Mouse (Mus musculus) hindbrain, embryonic 15.5 days (tissue): Measurements from ENCODE around the gene Vpreb1. TPM values are rescaled to one million over a fixed set of nuclear protein-coding genes. Genes with fewer than 3 reads are reported as not detected.

ENCODE experiments used
- ATAC-seq: fragments of 200-750 bp; cut with Nextera tagmentation; 2 replicates; pipeline ENCODE4 v1.8.0; 2017; ENCODE audit warnings: low read depth, moderate number of reproducible peaks, moderate TSS enrichment; ENCODE audit not compliant: low FRiP score
- H3K27ac ChIP-seq: fragments of 300-500 bp; sonication (generic); replicated peaks from 2 replicates; pipeline ENCODE4 v1.5.1; 2015; ENCODE audit warnings: mild to moderate bottlenecking, inconsistent platforms
- H3K27me3 ChIP-seq: fragments of 300-500 bp; sonication (generic); 2 replicates; pipeline ENCODE4 v1.6.1; 2015; ENCODE audit warnings: control low read depth, inconsistent platforms
- H3K36me3 ChIP-seq: fragments of 300-500 bp; sonication (generic); 2 replicates; pipeline ENCODE4 v1.6.1; 2015; ENCODE audit warnings: control low read depth, inconsistent platforms
- H3K4me1 ChIP-seq: fragments of 300-500 bp; sonication (generic); replicated peaks from 2 replicates; pipeline ENCODE4 v1.6.1; 2015; ENCODE audit warnings: control low read depth, inconsistent platforms
- H3K4me2 ChIP-seq: fragments of 300-500 bp; sonication (generic); 2 replicates; pipeline ENCODE4 v1.6.1; 2015; ENCODE audit warnings: moderate library complexity, mild to moderate bottlenecking, inconsistent platforms
- H3K4me3 ChIP-seq: fragments of 300-500 bp; sonication (generic); 2 replicates; pipeline ENCODE4 v1.5.1; 2015; ENCODE audit warnings: mild to moderate bottlenecking, inconsistent platforms
- H3K9ac ChIP-seq: fragments of 300-500 bp; sonication (generic); 2 replicates; pipeline ENCODE4 v1.6.1; 2015; ENCODE audit warnings: inconsistent platforms
- H3K9me3 ChIP-seq: fragments of 300-500 bp; sonication (generic); 2 replicates; pipeline ENCODE4 v1.6.1; 2016; ENCODE audit warnings: control low read depth, inconsistent platforms
- WGBS: fragments of 180-500 bp; shearing (Covaris S2); methylation state at CpG from one replicate; pipeline ENCODE4 v1.1.7; 2015; 5-methylcytosine and 5-hydroxymethylcytosine counted together
- polyA plus RNA-seq: library from polyadenylated mRNA; unstranded; fragments of >200 nt; fragmentation: Nextera tagmentation; extraction: Ambion mirVana; gene quantifications from 2 replicates; pipeline ENCODE4 v1.2.1, GENCODE M21; 2015

Gene Vpreb1
- polyA plus RNA-seq, 1 experiment from 2014 or later, result 1.0 TPM

DNA sequence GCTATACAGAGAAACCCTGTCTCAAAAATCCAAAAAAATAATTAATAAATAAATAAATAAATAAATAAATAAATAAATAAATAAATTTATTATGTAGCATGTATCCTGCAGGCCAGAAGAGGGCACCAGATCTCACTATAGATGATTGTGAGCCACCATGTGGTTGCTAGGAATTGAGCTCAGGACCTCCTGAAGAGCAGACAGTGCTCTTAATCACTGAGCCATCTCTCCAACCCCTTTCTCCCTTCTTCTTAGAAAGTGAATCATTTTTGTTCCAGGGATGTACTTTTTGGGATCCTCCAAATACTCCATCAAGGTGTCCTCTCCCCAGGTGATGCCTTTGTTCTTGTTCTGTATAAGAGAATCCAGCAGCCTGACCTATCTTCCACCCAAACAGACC, 21.4 kb downstream of the Vpreb1 start:
- no peaks in the 10 kb centered on the region for H3K4me1 ChIP-seq
- no peak overlapping the region for H3K4me2 ChIP-seq

DNA sequence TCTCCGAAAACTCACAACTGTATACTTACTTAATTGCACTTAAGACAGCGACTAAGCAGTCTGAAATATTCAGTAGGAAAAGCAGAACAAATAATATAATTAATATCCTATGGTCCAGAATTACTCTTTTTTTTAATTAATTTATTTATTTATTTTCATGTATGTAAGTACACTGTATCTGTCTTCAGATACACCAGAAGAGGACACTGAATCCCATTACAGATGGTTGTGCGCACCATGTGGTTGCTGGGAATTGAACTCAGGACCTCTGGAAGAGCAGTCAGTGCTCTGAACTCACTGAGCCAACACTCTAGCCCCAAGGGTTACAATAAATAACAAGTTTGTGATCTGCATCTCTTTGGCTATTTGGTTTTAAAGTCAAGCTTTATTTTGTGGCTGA, 41.0 kb downstream of the Vpreb1 start:
- Histone ChIP-seq H3K27ac (no peak overlapping the region), H3K36me3 (no peaks in the 10 kb centered on the region), H3K4me3 (peak overlapping the region; percentile 81), H3K4me2 (peak overlapping the region; percentile 88), H3K9ac (no peak overlapping the region), H3K9me3 (no peaks in the 10 kb centered on the region), H3K27me3 (no peaks in the 10 kb centered on the region), H3K4me1 (no peaks in the 10 kb centered on the region)
- WGBS, result 86% methylated on average over 3 of the region's 3 CpGs
- ATAC-seq, result no peak; the same call in 1 of the 2 replicates

More for the DNA sequence above, 21.4 kb downstream of the Vpreb1 start:
- no peaks in the 10 kb centered on the region for H3K9me3 ChIP-seq
- H3K4me3 ChIP-seq, result no peak overlapping the region
- no peak overlapping the region for H3K27ac ChIP-seq
- no peaks in the 10 kb centered on the region for H3K27me3 ChIP-seq
- no peak overlapping the region for H3K9ac ChIP-seq
- no peak for ATAC-seq
- no peaks in the 10 kb centered on the region for H3K36me3 ChIP-seq

DNA sequence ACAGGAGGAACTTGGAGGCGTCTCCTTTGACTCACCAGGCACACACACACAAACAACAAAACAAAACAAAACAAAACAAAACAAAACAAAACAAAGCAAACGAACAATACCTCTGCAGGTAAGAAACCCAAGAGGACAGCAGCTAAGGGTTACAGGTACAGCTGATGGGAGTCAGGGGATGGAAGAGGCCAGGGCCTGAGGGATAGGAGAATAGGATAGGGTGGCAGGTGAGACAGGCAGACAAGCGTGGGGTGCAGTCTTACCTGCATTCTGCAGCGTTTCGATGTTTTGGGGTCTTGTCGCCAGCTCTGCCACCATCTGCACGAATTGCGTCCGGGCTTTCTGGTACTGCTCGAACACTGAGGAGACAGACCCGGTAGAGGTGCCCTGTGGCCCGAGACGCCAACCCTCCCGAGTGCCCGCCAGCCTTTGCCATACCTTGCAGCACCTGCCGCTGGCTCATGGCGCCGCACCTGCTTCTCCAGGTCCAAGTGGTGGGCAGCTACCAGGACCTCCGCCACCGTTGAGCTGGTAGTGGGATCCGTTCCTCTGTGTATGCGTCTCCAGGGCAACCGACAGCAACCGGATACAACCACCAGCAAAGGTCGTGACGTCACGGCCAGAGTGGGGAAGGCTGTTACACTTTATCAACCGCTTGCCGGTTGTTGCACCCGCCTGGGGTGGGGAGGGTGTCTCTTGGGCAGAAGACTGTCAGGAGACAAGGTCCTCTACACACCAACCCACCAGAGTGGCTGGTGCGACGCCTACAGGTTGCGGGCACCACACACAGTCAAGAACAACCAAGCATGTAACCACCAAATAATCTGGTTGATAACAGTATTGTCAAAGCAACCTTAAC, 41.7 kb downstream of the Vpreb1 start, which contains the start of gene Spag6l:
Spag6l (minus strand) TSS at position 700 of the 859 bp plus-strand sequence.
- Histone ChIP-seq H3K9ac (peak within 1 kb of the TSS; percentile 63), H3K4me1 (no peaks in the 10 kb centered on the region), H3K27ac (peak within 1 kb of the TSS; percentile 60), H3K9me3 (no peaks in the 10 kb centered on the region), H3K4me3 (peak within 1 kb of the TSS; percentile 81), H3K4me2 (peak within 1 kb of the TSS; percentile 88), H3K27me3 (no peaks in the 10 kb centered on the region), H3K36me3 (no peaks in the 10 kb centered on the region)
- WGBS, result 6% methylated on average over 33 of the region's 33 CpGs
- peak; percentile 96 for ATAC-seq

DNA sequence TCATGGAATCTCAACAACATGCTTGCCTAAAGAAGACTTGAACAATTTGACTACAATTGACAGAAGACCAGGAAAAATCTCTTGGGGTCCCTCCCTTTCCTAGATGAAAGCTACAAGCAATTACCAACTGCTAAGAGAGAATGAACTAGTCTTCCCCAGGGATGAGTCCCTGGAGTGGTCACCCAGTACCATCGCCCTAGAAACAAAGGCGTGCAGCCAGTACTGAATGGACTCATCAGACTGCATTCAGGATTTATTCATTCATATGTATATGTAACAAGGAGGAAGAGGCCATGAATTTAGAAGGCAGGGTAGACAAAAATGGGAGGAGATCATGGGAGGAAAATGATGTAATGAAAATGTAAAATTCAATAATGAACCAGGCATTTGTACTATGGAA, 44.4 kb downstream of the Vpreb1 start:
- no peak overlapping the region for H3K9ac ChIP-seq
- no peak overlapping the region for H3K4me3 ChIP-seq
- H3K36me3 ChIP-seq, result peaks cover 2% of the 10 kb centered on the region; the same call in 1 of the 2 replicates
- H3K9me3 ChIP-seq, result no peaks in the 10 kb centered on the region
- H3K27ac ChIP-seq, result no peak overlapping the region
- WGBS, result 76% methylated on average over 2 of the region's 2 CpGs
- no peak overlapping the region for H3K4me2 ChIP-seq
- no peak for ATAC-seq
- no peaks in the 10 kb centered on the region for H3K27me3 ChIP-seq
- no peaks in the 10 kb centered on the region for H3K4me1 ChIP-seq

DNA sequence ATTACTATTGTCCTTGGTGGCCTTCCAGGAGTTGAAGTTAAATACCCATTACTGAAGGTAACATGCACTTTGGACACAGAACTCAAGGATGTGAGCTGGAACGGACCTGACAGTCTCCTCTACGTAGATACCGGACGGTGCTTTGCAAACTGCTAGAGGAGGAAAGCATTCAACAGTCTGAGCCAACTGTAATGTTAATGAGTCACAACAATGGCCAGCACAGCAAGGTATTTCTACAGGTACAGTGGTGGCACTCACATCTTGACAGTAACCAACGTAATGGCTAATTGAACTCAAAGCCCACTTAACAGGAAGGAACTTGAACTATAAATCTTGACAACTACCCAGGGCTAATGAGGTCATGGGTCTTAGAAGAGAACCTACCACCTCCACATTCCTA, 45.2 kb downstream of the Vpreb1 start:
- Histone ChIP-seq H3K4me3 (no peak overlapping the region), H3K27me3 (no peaks in the 10 kb centered on the region), H3K36me3 (peaks cover 2% of the 10 kb centered on the region; the same call in 1 of the 2 replicates), H3K27ac (no peak overlapping the region), H3K9me3 (peaks cover 2% of the 10 kb centered on the region; the same call in 1 of the 2 replicates), H3K4me1 (no peaks in the 10 kb centered on the region), H3K9ac (no peak overlapping the region), H3K4me2 (no peak overlapping the region)
- WGBS, result 35% methylated on average over 5 of the region's 5 CpGs
- no peak for ATAC-seq

Other genes with a start within 250 kb of the Vpreb1 start
- not detected in 2 replicates for gene Olfr19, start 194.4 kb downstream of the Vpreb1 start, polyA plus RNA-seq
- gene Spag6l, start 41.4 kb downstream of the Vpreb1 start, polyA plus RNA-seq, result 16.8 and 18.5 TPM in 2 replicates
- 0.18 TPM in 1 of 2 replicates, not detected in the other for gene Igll1, start 6.9 kb downstream of the Vpreb1 start, polyA plus RNA-seq
- gene Top3b, start 107 bp downstream of the Vpreb1 start, polyA plus RNA-seq, result 65.4 and 74.2 TPM in 2 replicates
- 26.7 and 27.6 TPM in 2 replicates for gene Ppm1f, start 25.6 kb upstream of the Vpreb1 start, polyA plus RNA-seq
- 187 and 189 TPM in 2 replicates for gene Mapk1, start 112.5 kb upstream of the Vpreb1 start, polyA plus RNA-seq
- 120 and 131 TPM in 2 replicates for gene Ypel1, start 198.9 kb upstream of the Vpreb1 start, polyA plus RNA-seq
- gene Ppil2, start 240.4 kb upstream of the Vpreb1 start, polyA plus RNA-seq, result 142 and 148 TPM in 2 replicates